Mouse (Mus musculus): ENCODE results near the gene Rasa4. TPM values are rescaled to one million over a fixed set of nuclear protein-coding genes. Genes with fewer than 3 reads are reported as not detected.

Gene Rasa4
- polyA plus RNA-seq, 1 experiment from 2014 or later: 9.6 TPM

Small RNAs within 50 kb of the gene (microRNA-seq; reads per million reads assigned to microRNA genes)
- gene Mir7035: 1.5 reads per million

Other genes with a start within 250 kb of the Rasa4 start
- 649 and 704 TPM in 2 replicates for gene Hspb1, start 196.0 kb upstream of the Rasa4 start, polyA plus RNA-seq (2015; fragmentation: Nextera tagmentation; extraction: Ambion mirVana)
- 195 and 199 TPM in 2 replicates for gene Ywhag, start 149.3 kb upstream of the Rasa4 start, polyA plus RNA-seq (2015; fragmentation: Nextera tagmentation; extraction: Ambion mirVana)
- 1.4 and 2.9 TPM in 2 replicates for gene Ssc4d, start 109.4 kb upstream of the Rasa4 start, polyA plus RNA-seq (2015; fragmentation: Nextera tagmentation; extraction: Ambion mirVana)
- 1.8 and 2.0 TPM in 2 replicates for gene Zp3, start 103.8 kb upstream of the Rasa4 start, polyA plus RNA-seq (2015; fragmentation: Nextera tagmentation; extraction: Ambion mirVana)
- gene Dtx2, start 89.1 kb upstream of the Rasa4 start, polyA plus RNA-seq (2015; fragmentation: Nextera tagmentation; extraction: Ambion mirVana): 23.7 and 24.5 TPM in 2 replicates
- 34.0 and 38.2 TPM in 2 replicates for gene Upk3b, start 45.4 kb upstream of the Rasa4 start, polyA plus RNA-seq (2015; fragmentation: Nextera tagmentation; extraction: Ambion mirVana)
- 190 and 227 TPM in 2 replicates for gene Upk3bl, start 29.4 kb upstream of the Rasa4 start, polyA plus RNA-seq (2015; fragmentation: Nextera tagmentation; extraction: Ambion mirVana)
- 198 and 202 TPM in 2 replicates for gene Polr2j, start 32.7 kb downstream of the Rasa4 start, polyA plus RNA-seq (2015; fragmentation: Nextera tagmentation; extraction: Ambion mirVana)
- 25.0 and 26.3 TPM in 2 replicates for gene Lrwd1, start 52.2 kb downstream of the Rasa4 start, polyA plus RNA-seq (2015; fragmentation: Nextera tagmentation; extraction: Ambion mirVana)
- 15.5 and 18.0 TPM in 2 replicates for gene Alkbh4, start 52.2 kb downstream of the Rasa4 start, polyA plus RNA-seq (2015; fragmentation: Nextera tagmentation; extraction: Ambion mirVana)
- gene Orai2, start 86.8 kb downstream of the Rasa4 start, polyA plus RNA-seq (2015; fragmentation: Nextera tagmentation; extraction: Ambion mirVana): 8.4 and 8.6 TPM in 2 replicates
- 44.5 and 45.3 TPM in 2 replicates for gene Prkrip1, start 115.0 kb downstream of the Rasa4 start, polyA plus RNA-seq (2015; fragmentation: Nextera tagmentation; extraction: Ambion mirVana)
- gene Sh2b2, start 162.6 kb downstream of the Rasa4 start, polyA plus RNA-seq (2015; fragmentation: Nextera tagmentation; extraction: Ambion mirVana): 1.7 and 2.3 TPM in 2 replicates

All from stomach, embryonic 16.5 days (tissue).